Mouse (Mus musculus) midbrain, embryonic 12.5 days (tissue): Measurements from ENCODE around the gene Itpk1. TPM values are rescaled to one million over a fixed set of nuclear protein-coding genes. Genes with fewer than 3 reads are reported as not detected.

ENCODE experiments used
- ATAC-seq: fragments of 200-750 bp; cut with Nextera tagmentation; 2 replicates; pipeline ENCODE4 v1.8.0; 2017; ENCODE audit warnings: low read depth, moderate TSS enrichment, moderate library complexity; ENCODE audit not compliant: low FRiP score
- H3K27ac ChIP-seq: fragments of 300-500 bp; sonication (generic); replicated peaks from 2 replicates; pipeline ENCODE4 v1.5.1; 2016; ENCODE audit warnings: mild to moderate bottlenecking
- H3K27me3 ChIP-seq: fragments of 300-500 bp; sonication (generic); 2 replicates; pipeline ENCODE4 v1.6.1; 2016; ENCODE audit warnings: mild to moderate bottlenecking
- H3K36me3 ChIP-seq: fragments of 300-500 bp; sonication (generic); 2 replicates; pipeline ENCODE4 v1.6.1; 2016
- H3K4me1 ChIP-seq: fragments of 300-500 bp; sonication (generic); 2 replicates; pipeline ENCODE4 v1.6.1; 2016
- H3K4me2 ChIP-seq: fragments of 300-500 bp; sonication (generic); replicated peaks from 2 replicates; pipeline ENCODE4 v1.6.1; 2016; ENCODE audit warnings: mild to moderate bottlenecking, moderate library complexity
- H3K4me3 ChIP-seq: fragments of 300-500 bp; sonication (generic); 2 replicates; pipeline ENCODE4 v1.5.1; 2016; ENCODE audit warnings: mild to moderate bottlenecking
- H3K9ac ChIP-seq: fragments of 300-500 bp; sonication (generic); replicated peaks from 2 replicates; pipeline ENCODE4 v1.6.1; 2016; ENCODE audit warnings: mild to moderate bottlenecking, moderate library complexity
- H3K9me3 ChIP-seq: fragments of 300-500 bp; sonication (generic); 2 replicates; pipeline ENCODE4 v1.6.1; 2016; ENCODE audit warnings: mild to moderate bottlenecking
- WGBS: fragments of 180-500 bp; shearing (Covaris S2); methylation state at CpG from one replicate; pipeline ENCODE4 v1.1.7; 2016; 5-methylcytosine and 5-hydroxymethylcytosine counted together
- polyA plus RNA-seq: library from polyadenylated mRNA; unstranded; fragments of >200 nt; fragmentation: Nextera tagmentation; extraction: Ambion mirVana; gene quantifications from 2 replicates; pipeline ENCODE4 v1.2.1, GENCODE M21; 2016

Gene Itpk1
- polyA plus RNA-seq: 15.4 and 17.2 TPM in 2 replicates

- Histone ChIP-seq H3K4me2 (peak within 1 kb of the TSS; percentile 94), H3K9ac (peak within 1 kb of the TSS; percentile 79), H3K27ac (peak within 1 kb of the TSS; percentile 78), H3K36me3 (no peaks in the 10 kb centered on the region), H3K4me3 (peak within 1 kb of the TSS; percentile 85), H3K4me1 (peaks cover 44% of the 10 kb centered on the region), H3K27me3 (peaks cover 16% of the 10 kb centered on the region), H3K9me3 (no peaks in the 10 kb centered on the region)
- peak; percentile 88 for ATAC-seq
- under 1% methylated on average over 93 of the region's 105 CpGs for WGBS
Observed at GRCm38 (mm10) chr12:102704457-102705198, at the start of gene Itpk1. TSS of gene Itpk1 (minus strand) at chr12:102704930.

- Histone ChIP-seq H3K36me3 (peaks cover 12% of the 10 kb centered on the region; the same call in 1 of the 2 replicates), H3K27ac (no peak overlapping the region), H3K27me3 (no peaks in the 10 kb centered on the region), H3K4me2 (no peak overlapping the region), H3K9me3 (no peaks in the 10 kb centered on the region), H3K9ac (no peak overlapping the region), H3K4me3 (no peak overlapping the region), H3K4me1 (peaks cover 13% of the 10 kb centered on the region)
- no peak for ATAC-seq
- 89% methylated on average over 3 of the region's 3 CpGs for WGBS
Observed at GRCm38 (mm10) chr12:102748256-102748655, 43.5 kb upstream of the Itpk1 start.

- peak overlapping the region; percentile 86; the same call in 1 of the 2 replicates for H3K4me3 ChIP-seq
- ATAC-seq: no peak
- H3K27ac ChIP-seq: no peak overlapping the region
- WGBS: 68% methylated on average over 6 of the region's 6 CpGs
- H3K27me3 ChIP-seq: no peaks in the 10 kb centered on the region
- no peak overlapping the region for H3K9ac ChIP-seq
- H3K36me3 ChIP-seq: peaks cover 17% of the 10 kb centered on the region
- H3K9me3 ChIP-seq: no peaks in the 10 kb centered on the region
- H3K4me1 ChIP-seq: peaks cover 24% of the 10 kb centered on the region
- H3K4me2 ChIP-seq: peak overlapping the region; percentile 84
Observed at GRCm38 (mm10) chr12:102744839-102745238, 40.1 kb upstream of the Itpk1 start.

GRCm38 (mm10) chr12:102743589-102744574 lies 39.2 kb upstream of the Itpk1 start, which contains the start of the genes Moap1 and Tmem251:
TSS of gene Moap1 (minus strand) at chr12:102743661.
TSS of gene Tmem251 (plus strand) at chr12:102743762.
- ATAC-seq: peak; percentile 97
- H3K27me3 ChIP-seq: no peaks in the 10 kb centered on the region

GRCm38 (mm10) chr12:102743036-102743588 lies 38.4 kb upstream of the Itpk1 start:
- H3K4me1 ChIP-seq: peaks cover 24% of the 10 kb centered on the region
- peaks cover 6% of the 10 kb centered on the region for H3K36me3 ChIP-seq
- peak; percentile 72 for ATAC-seq
- peak overlapping the region; percentile 87 for H3K9ac ChIP-seq
- H3K27ac ChIP-seq: peak overlapping the region; percentile 93
- WGBS: under 1% methylated on average over 33 of the region's 33 CpGs
- peak overlapping the region; percentile 84 for H3K4me2 ChIP-seq
- H3K4me3 ChIP-seq: peak overlapping the region; percentile 86
- H3K9me3 ChIP-seq: no peaks in the 10 kb centered on the region
- H3K27me3 ChIP-seq: no peaks in the 10 kb centered on the region

More at GRCm38 (mm10) chr12:102743589-102744574, 39.2 kb upstream of the Itpk1 start, which contains the start of the genes Moap1 and Tmem251:
- Histone ChIP-seq H3K9me3 (no peaks in the 10 kb centered on the region), H3K27ac (peak within 1 kb of the TSS; percentile 93), H3K4me1 (peaks cover 24% of the 10 kb centered on the region), H3K4me2 (peak within 1 kb of the TSS; percentile 84), H3K36me3 (peaks cover 11% of the 10 kb centered on the region), H3K9ac (peak within 1 kb of the TSS; percentile 87), H3K4me3 (peak within 1 kb of the TSS; percentile 86)
- under 1% methylated on average over 63 of the region's 63 CpGs for WGBS

- Histone ChIP-seq H3K4me3 (no peak overlapping the region), H3K4me1 (peaks cover 24% of the 10 kb centered on the region), H3K27me3 (no peaks in the 10 kb centered on the region), H3K4me2 (peak overlapping the region; percentile 84; the same call in 1 of the 2 replicates), H3K36me3 (peaks cover 6% of the 10 kb centered on the region; the same call in 1 of the 2 replicates), H3K27ac (no peak overlapping the region), H3K9me3 (no peaks in the 10 kb centered on the region), H3K9ac (no peak overlapping the region)
- WGBS: 90% methylated on average over 7 of the region's 7 CpGs
- ATAC-seq: no peak
Observed at GRCm38 (mm10) chr12:102742056-102742455, 37.3 kb upstream of the Itpk1 start.

GRCm38 (mm10) chr12:102740285-102740684 lies 35.6 kb upstream of the Itpk1 start:
- peaks cover 22% of the 10 kb centered on the region for H3K4me1 ChIP-seq
- no peaks in the 10 kb centered on the region for H3K9me3 ChIP-seq
- H3K27ac ChIP-seq: no peak overlapping the region
- peaks cover 6% of the 10 kb centered on the region; the same call in 1 of the 2 replicates for H3K36me3 ChIP-seq
- no peak overlapping the region for H3K4me2 ChIP-seq
- no peak overlapping the region for H3K9ac ChIP-seq
- H3K4me3 ChIP-seq: no peak overlapping the region
- ATAC-seq: no peak
- 64% methylated on average over 3 of the region's 3 CpGs for WGBS
- no peaks in the 10 kb centered on the region for H3K27me3 ChIP-seq

- Histone ChIP-seq H3K4me3 (no peak overlapping the region), H3K9me3 (no peaks in the 10 kb centered on the region), H3K4me2 (no peak overlapping the region), H3K9ac (no peak overlapping the region), H3K4me1 (peaks cover 12% of the 10 kb centered on the region), H3K36me3 (peaks cover 6% of the 10 kb centered on the region; the same call in 1 of the 2 replicates), H3K27me3 (no peaks in the 10 kb centered on the region), H3K27ac (no peak overlapping the region)
- ATAC-seq: no peak
- WGBS: 84% methylated on average over 5 of the region's 5 CpGs
Observed at GRCm38 (mm10) chr12:102739096-102739495, 34.4 kb upstream of the Itpk1 start.

- no peak overlapping the region for H3K4me2 ChIP-seq
- H3K9ac ChIP-seq: no peak overlapping the region
- peaks cover 18% of the 10 kb centered on the region for H3K4me1 ChIP-seq
- H3K27ac ChIP-seq: no peak overlapping the region
- no peaks in the 10 kb centered on the region for H3K27me3 ChIP-seq
- ATAC-seq: no peak
- no peak overlapping the region for H3K4me3 ChIP-seq
- WGBS: 10% methylated on average over 5 of the region's 5 CpGs
- no peaks in the 10 kb centered on the region for H3K9me3 ChIP-seq
- H3K36me3 ChIP-seq: no peaks in the 10 kb centered on the region
Observed at GRCm38 (mm10) chr12:102733381-102733780, 28.7 kb upstream of the Itpk1 start.

GRCm38 (mm10) chr12:102730798-102731619 lies 26.3 kb upstream of the Itpk1 start:
- H3K4me3 ChIP-seq: peak overlapping the region; percentile 28; the same call in 1 of the 2 replicates
- ATAC-seq: peak; percentile 61
- H3K27me3 ChIP-seq: no peaks in the 10 kb centered on the region
- no peaks in the 10 kb centered on the region for H3K36me3 ChIP-seq
- H3K27ac ChIP-seq: peak overlapping the region; percentile 89
- peaks cover 18% of the 10 kb centered on the region for H3K4me1 ChIP-seq
- 0 out of 2 replicates have a peak overlapping the region, but pooled peaks have one; percentile 24 for H3K9ac ChIP-seq
- no peaks in the 10 kb centered on the region for H3K9me3 ChIP-seq
- H3K4me2 ChIP-seq: peak overlapping the region; percentile 48
- 36% methylated on average over 16 of the region's 16 CpGs for WGBS
